Mouse (Mus musculus) heart, adult 2 months (tissue): ENCODE results near the gene Rdh12. TPM values are rescaled to one million over a fixed set of nuclear protein-coding genes. Genes with fewer than 3 reads are reported as not detected.

Experiments
- DNase-seq, 2 experiments: peaks; one replicate each; pipeline ENCODE4 v3.0.0; 2021
- H3K27ac ChIP-seq: fragments of 200-600 bp; 2 replicates; pipeline ENCODE4 v1.8.1; 2022
- H3K27me3 ChIP-seq: fragments of 200-500 bp; 2 replicates; pipeline ENCODE4 v1.6.1; 2012; ENCODE audit warnings: mild to moderate bottlenecking, low read length, inconsistent platforms, mixed read lengths; ENCODE audit not compliant: control insufficient read depth, insufficient read depth
- H3K36me3 ChIP-seq: fragments of 200-500 bp; 2 replicates; pipeline ENCODE4 v1.6.1; 2012; ENCODE audit warnings: low read length, inconsistent platforms; ENCODE audit not compliant: control insufficient read depth, insufficient read depth
- H3K4me1 ChIP-seq: fragments of 200-500 bp; 2 replicates; pipeline ENCODE4 v1.6.1; 2011; ENCODE audit warnings: low read length; ENCODE audit not compliant: control insufficient read depth, insufficient read depth
- H3K4me3 ChIP-seq: fragments of 200-600 bp; 2 replicates; pipeline ENCODE4 v1.8.1; 2022
- H3K79me2 ChIP-seq: fragments of 200-500 bp; replicated peaks from 2 replicates; pipeline ENCODE4 v1.6.1; 2012; ENCODE audit warnings: mild to moderate bottlenecking, inconsistent platforms, low read length, moderate library complexity, mixed read lengths; ENCODE audit not compliant: control insufficient read depth, insufficient read depth
- H3K9ac ChIP-seq: fragments of 200-500 bp; 2 replicates; pipeline ENCODE4 v1.6.1; 2012; ENCODE audit warnings: low read depth, mild to moderate bottlenecking, control low read depth, inconsistent platforms, low read length, mixed read lengths
- CTCF ChIP-seq: fragments of 200-600 bp; IDR thresholded peaks from 2 replicates; pipeline ENCODE4 v1.8.1; 2022; ENCODE audit warnings: antibody characterized with exemption, mild to moderate bottlenecking, moderate library complexity
- EP300 ChIP-seq: fragments of 200-500 bp; IDR thresholded peaks from 2 replicates; pipeline ENCODE4 v1.6.1; 2011; ENCODE audit warnings: low read depth, low read length, control low read depth; ENCODE audit not compliant: insufficient read depth
- POLR2A ChIP-seq: fragments of 200-500 bp; IDR thresholded peaks from 2 replicates; pipeline ENCODE4 v1.6.1; 2011; ENCODE audit warnings: mild to moderate bottlenecking, low read depth, low read length, control low read depth; ENCODE audit not compliant: insufficient read depth
- WGBS: fragments of 180-500 bp; shearing (Covaris S2); methylation state at CpG from one replicate; pipeline ENCODE4 v1.1.7; 2018; 5-methylcytosine and 5-hydroxymethylcytosine counted together
- intact Hi-C: fragments of 180-260 bp; cut with DNase I; formaldehyde crosslinking; loops from one replicate; pipeline ENCODE4 v1.15.1; 2025
- polyA plus RNA-seq: library from polyadenylated mRNA; depleted of rRNA; stranded (reverse); fragments of >200 nt; gene quantifications from 2 replicates; pipeline ENCODE4 v1.2.3, GENCODE M21; 2012
- total RNA-seq, 2 experiments: library from RNA; stranded (reverse); gene quantifications; 2 replicates each; pipeline ENCODE4 v1.2.3; 2021

Rdh12 gene
- total and polyA plus RNA-seq, 3 experiments: 0.37 to 0.72 TPM; not detected in 1

DNA sequence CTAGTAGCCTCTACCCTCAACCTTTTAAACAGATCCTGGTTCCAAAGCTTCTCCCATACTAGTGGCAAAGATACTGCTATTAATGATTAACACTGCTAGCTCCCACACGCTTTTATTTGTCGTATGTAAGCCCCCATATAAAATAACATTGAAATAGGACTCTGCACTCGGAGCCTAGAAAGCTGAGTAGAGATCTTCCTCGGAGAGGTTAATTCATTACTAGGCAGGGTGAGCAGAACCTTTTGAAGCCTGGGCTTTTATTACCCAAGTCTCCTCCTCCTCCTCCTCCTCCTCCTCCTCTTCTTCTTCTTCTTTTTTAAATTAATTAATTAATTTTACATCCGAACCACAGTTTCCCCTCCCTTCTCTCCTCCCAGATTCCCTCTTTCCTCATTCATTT is 8.8 kb downstream of the Rdh12 start:
- Histone ChIP-seq H3K4me3 (no peak overlapping the region), H3K4me1 (no peaks in the 10 kb centered on the region), H3K27ac (no peak overlapping the region), H3K27me3 (no peaks in the 10 kb centered on the region), H3K9ac (no peak overlapping the region), H3K79me2 (no peaks in the 10 kb centered on the region), H3K36me3 (no peaks in the 10 kb centered on the region)
- no peak for DNase-seq
- WGBS: 69% methylated on average over 5 of the region's 5 CpGs
- no peak for TF ChIP-seq POLR2A
- TF ChIP-seq CTCF: no peak
- no peak for TF ChIP-seq EP300
- intact Hi-C loops: no loop called here

DNA sequence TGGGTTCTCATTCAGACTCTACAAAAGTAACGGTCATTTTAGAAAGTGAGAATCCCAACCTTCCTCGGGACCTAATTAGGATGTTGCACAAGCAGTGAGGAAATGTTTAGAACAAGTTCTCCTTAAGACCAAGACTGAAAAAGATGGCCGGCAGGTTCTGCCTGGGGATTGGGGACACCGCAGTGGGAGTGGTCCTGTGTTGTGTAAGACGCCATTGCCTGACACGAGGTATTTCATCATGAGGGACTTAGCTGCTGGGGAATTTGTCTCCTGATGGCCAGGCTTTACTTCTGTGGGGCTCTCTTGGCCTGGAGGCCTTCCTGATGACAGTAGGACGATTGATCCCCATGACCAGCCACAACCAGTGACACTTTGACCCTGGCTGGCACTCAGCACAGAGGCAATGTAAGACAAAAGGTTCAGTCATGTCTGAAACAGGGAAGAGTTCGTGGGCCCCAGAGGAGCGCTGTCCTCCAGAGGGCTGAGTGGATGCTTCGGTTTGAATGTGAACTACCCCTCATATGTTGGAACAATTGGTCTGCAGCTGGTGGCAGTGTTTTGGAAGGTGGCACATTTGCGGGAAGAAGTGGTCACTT is 26.9 kb downstream of the Rdh12 start:
- intact Hi-C loops: no loop called here
- no peak overlapping the region for H3K4me3 ChIP-seq
- WGBS: 89% methylated on average over 11 of the region's 11 CpGs
- no peaks in the 10 kb centered on the region for H3K27me3 ChIP-seq
- no peak for DNase-seq
- H3K79me2 ChIP-seq: no peaks in the 10 kb centered on the region
- TF ChIP-seq CTCF (no peak), EP300 (no peak), POLR2A (no peak)
- H3K36me3 ChIP-seq: no peaks in the 10 kb centered on the region
- H3K27ac ChIP-seq: no peak overlapping the region
- H3K9ac ChIP-seq: no peak overlapping the region
- H3K4me1 ChIP-seq: no peaks in the 10 kb centered on the region

DNA sequence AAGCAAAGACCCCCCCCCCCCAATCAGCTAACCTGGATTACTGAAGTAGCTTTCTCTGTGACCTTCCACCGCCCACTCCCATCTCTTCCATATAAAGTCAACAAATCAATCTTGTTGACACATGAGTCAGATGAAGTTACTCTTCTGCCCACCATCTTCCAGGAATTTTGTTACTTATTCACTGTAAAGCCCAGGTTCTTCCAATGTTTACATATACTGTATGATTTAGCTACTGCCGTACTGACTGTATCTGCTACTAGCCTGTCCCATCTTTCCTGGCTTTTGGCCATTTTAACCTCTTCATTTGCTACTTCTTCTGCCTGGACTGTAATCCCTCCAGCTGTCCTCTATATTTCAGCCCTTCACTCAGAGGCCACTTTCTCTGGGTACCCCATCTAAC is 33.3 kb downstream of the Rdh12 start:
- no peaks in the 10 kb centered on the region for H3K4me1 ChIP-seq
- H3K79me2 ChIP-seq: no peaks in the 10 kb centered on the region
- no peak for TF ChIP-seq CTCF
- TF ChIP-seq EP300: no peak
- TF ChIP-seq POLR2A: no peak
- H3K27me3 ChIP-seq: no peaks in the 10 kb centered on the region
- no peak for DNase-seq
- H3K27ac ChIP-seq: no peak overlapping the region
- no peak overlapping the region for H3K9ac ChIP-seq
- H3K4me3 ChIP-seq: no peak overlapping the region
- intact Hi-C loops: no loop called here
- 91% methylated on average over 2 of the region's 2 CpGs for whole genome bisulfite sequencing
- H3K36me3 ChIP-seq: no peaks in the 10 kb centered on the region

DNA sequence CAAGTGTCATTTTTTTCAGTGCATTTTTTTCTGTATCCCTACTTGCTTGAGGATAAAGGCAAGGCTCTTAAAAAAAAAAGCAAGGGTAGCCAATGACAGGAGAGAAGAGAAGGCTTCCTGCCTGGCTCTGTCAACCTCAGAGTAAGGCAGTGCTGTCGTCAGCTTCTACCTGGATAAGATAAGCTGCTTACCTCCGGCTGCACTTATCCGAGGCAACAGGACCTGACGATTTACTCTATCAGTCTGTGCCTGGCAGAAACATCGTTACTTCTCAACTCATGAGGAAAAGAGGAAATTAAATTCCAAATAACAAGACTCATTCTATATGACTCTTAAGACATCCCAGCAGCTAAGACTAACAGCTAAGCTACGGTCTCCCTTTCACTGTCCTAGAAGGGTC is 34.2 kb downstream of the Rdh12 start:
- 68% methylated on average over 6 of the region's 6 CpGs for WGBS
- intact Hi-C loops: no loop called here
- Histone ChIP-seq H3K9ac (no peak overlapping the region), H3K4me1 (no peaks in the 10 kb centered on the region), H3K27me3 (no peaks in the 10 kb centered on the region), H3K36me3 (no peaks in the 10 kb centered on the region), H3K4me3 (no peak overlapping the region), H3K79me2 (no peaks in the 10 kb centered on the region), H3K27ac (no peak overlapping the region)
- no peak for DNase-seq
- TF ChIP-seq EP300 (no peak), POLR2A (no peak), CTCF (no peak)

DNA sequence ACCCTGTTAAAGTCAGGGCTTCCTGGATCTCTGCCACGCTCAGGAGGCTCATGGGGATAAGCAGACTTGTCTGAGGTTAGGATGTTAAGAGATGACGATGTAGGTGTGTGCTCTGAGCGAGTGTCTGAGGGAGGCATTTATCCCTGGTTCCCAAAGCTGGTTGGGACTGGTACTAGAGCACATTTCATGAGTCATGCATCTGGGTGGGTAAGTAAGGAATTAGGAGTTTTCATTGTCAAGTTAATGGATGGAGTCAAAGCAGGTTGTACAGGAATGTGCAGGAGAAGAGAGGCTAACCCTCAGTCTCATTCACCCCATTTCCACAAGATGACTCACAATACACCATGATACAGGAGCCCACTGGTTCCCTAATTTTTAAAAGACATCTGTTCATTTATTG is 39.4 kb downstream of the Rdh12 start:
- DNase-seq: no peak
- Histone ChIP-seq H3K4me3 (no peak overlapping the region), H3K79me2 (no peaks in the 10 kb centered on the region), H3K4me1 (no peaks in the 10 kb centered on the region), H3K9ac (no peak overlapping the region), H3K36me3 (no peaks in the 10 kb centered on the region), H3K27me3 (no peaks in the 10 kb centered on the region), H3K27ac (no peak overlapping the region)
- intact Hi-C loops: no loop called here
- 89% methylated on average over 3 of the region's 3 CpGs for WGBS
- TF ChIP-seq EP300 (no peak), CTCF (no peak), POLR2A (no peak)

DNA sequence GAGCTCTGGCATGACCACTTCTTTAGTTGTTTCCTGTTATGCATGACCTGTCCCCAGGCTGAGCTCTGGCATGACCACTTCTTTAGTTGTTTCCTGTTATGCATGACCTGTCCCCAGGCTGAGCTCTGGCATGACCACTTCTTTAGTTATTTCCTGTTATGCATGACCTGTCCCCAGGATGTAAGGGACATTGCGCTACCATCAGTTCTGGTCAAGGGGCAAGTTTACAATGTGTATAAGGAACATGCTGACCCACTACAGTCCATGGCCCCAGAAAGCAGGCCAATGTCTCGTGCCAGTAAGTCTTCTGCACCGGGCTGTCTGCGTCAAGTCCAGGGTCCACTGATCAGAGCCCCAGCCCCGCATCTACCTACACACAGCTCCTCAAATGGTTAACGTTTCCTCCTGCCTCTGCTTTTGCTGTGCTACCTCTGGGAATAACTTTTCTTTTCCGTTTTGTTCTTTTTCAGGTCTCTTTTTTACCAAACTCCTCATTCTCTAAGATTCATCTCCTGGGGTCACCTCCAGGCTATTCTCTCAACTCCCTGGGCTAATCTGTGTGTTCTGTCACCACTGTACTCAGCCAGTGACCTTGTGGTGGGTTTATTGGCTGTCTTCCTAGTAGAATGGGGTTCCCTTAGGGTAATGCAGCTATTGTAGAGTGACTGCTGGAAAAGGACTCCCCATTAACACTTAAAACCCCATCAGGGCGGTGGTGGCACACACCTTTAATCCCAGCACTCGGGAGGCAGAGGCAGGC is 44.8 kb downstream of the Rdh12 start:
- intact Hi-C loops: no loop called here
- no peak for TF ChIP-seq POLR2A
- TF ChIP-seq CTCF: no peak
- TF ChIP-seq EP300: no peak
- no peak overlapping the region for H3K27ac ChIP-seq
- H3K79me2 ChIP-seq: no peaks in the 10 kb centered on the region
- 0 out of 2 replicates have a peak, but pooled peaks cover 1% of the 10 kb centered on the region for H3K4me1 ChIP-seq
- no peak overlapping the region for H3K4me3 ChIP-seq
- H3K9ac ChIP-seq: no peak overlapping the region
- 74% methylated on average over 9 of the region's 9 CpGs for WGBS
- no peaks in the 10 kb centered on the region; the same call in 1 of the 2 replicates for H3K36me3 ChIP-seq
- H3K27me3 ChIP-seq: no peaks in the 10 kb centered on the region
- DNase-seq: no peak
